Mouse (Mus musculus) urinary bladder, postnatal 25 days (tissue): ENCODE measurements around the gene Rab42.
"Not testable (repeated sequence)": the region's sequence is repeated elsewhere in the genome, so short reads cannot be mapped to it uniquely, and the experiment has no call there.

ENCODE experiments used
- DNase-seq: peaks from one replicate; pipeline ENCODE4 v3.0.0; 2022; ENCODE audit warnings: low spot score

Gene Rab42

GRCm38 (mm10) chr4:132311801-132312200 is 8.6 kb upstream of the Rab42 start:
- no peak for DNase-seq

- DNase-seq, result no peak
These were observed 8.0 kb upstream of the Rab42 start for GRCm38 (mm10) chr4:132311209-132311608.

GRCm38 (mm10) chr4:132309849-132310472 is 6.8 kb upstream of the Rab42 start:
- DNase-seq, result peak; percentile 45

GRCm38 (mm10) chr4:132309140-132309848 is 6.1 kb upstream of the Rab42 start:
- no peak for DNase-seq

GRCm38 (mm10) chr4:132308437-132309139 is 5.4 kb upstream of the Rab42 start:
- DNase-seq, result peak; percentile 81

- no peak for DNase-seq
These were observed 2.8 kb upstream of the Rab42 start for GRCm38 (mm10) chr4:132306004-132306403.

- no peak for DNase-seq
These were observed 2.1 kb upstream of the Rab42 start for GRCm38 (mm10) chr4:132305276-132305675.

GRCm38 (mm10) chr4:132303484-132303883 is 299 bp upstream of the Rab42 start:
- DNase-seq, result not testable (repeated sequence)

GRCm38 (mm10) chr4:132301965-132302938 is 933 bp downstream of the Rab42 start:
- DNase-seq, result no peak

- DNase-seq, result no peak
These were observed 1.7 kb downstream of the Rab42 start for GRCm38 (mm10) chr4:132301486-132301885.

GRCm38 (mm10) chr4:132299849-132300248 is 3.3 kb downstream of the Rab42 start:
- no peak for DNase-seq

- DNase-seq, result no peak
These were observed 7.3 kb downstream of the Rab42 start for GRCm38 (mm10) chr4:132295696-132296390.

GRCm38 (mm10) chr4:132293682-132294240 is 9.4 kb downstream of the Rab42 start:
- DNase-seq, result no peak

- no peak for DNase-seq
These were observed 10.2 kb downstream of the Rab42 start for GRCm38 (mm10) chr4:132292988-132293387.

- no peak for DNase-seq
These were observed 11.4 kb downstream of the Rab42 start for GRCm38 (mm10) chr4:132291624-132292335.

- no peak for DNase-seq
These were observed 12.1 kb downstream of the Rab42 start for GRCm38 (mm10) chr4:132291056-132291455.

GRCm38 (mm10) chr4:132288840-132289239 is 14.3 kb downstream of the Rab42 start:
- not testable (repeated sequence) for DNase-seq

GRCm38 (mm10) chr4:132275949-132276348 is 27.2 kb downstream of the Rab42 start:
- no peak for DNase-seq

- DNase-seq, result peak; percentile 89
These were observed 28.9 kb downstream of the Rab42 start, which contains the start of gene Taf12 for GRCm38 (mm10) chr4:132274156-132274862. Taf12 (plus strand) TSS chr4:132274375.
